Mouse (Mus musculus) testis, adult 2 months (tissue): Measurements from ENCODE around the gene Plekhg6. TPM values are rescaled to one million over a fixed set of nuclear protein-coding genes. Genes with fewer than 3 reads are reported as not detected.

ENCODE experiments used
- H3K27ac ChIP-seq: fragments of 200-500 bp; 2 replicates; pipeline ENCODE4 v1.5.1; 2012; ENCODE audit warnings: low read depth, low read length; ENCODE audit not compliant: control insufficient read depth, insufficient read depth
- H3K27me3 ChIP-seq: fragments of 200-500 bp; 2 replicates; pipeline ENCODE4 v1.6.1; 2012; ENCODE audit warnings: mild to moderate bottlenecking, low read length, moderate library complexity; ENCODE audit not compliant: control insufficient read depth, insufficient read depth
- H3K36me3 ChIP-seq: fragments of 200-500 bp; 2 replicates; pipeline ENCODE4 v1.6.1; 2012; ENCODE audit warnings: mild to moderate bottlenecking, low read length; ENCODE audit not compliant: control insufficient read depth, insufficient read depth
- H3K4me1 ChIP-seq: fragments of 200-500 bp; 2 replicates; pipeline ENCODE4 v1.6.1; 2012; ENCODE audit warnings: low read length; ENCODE audit not compliant: control insufficient read depth, insufficient read depth
- H3K4me3 ChIP-seq: fragments of 200-500 bp; 2 replicates; pipeline ENCODE4 v1.5.1; 2012; ENCODE audit warnings: low read depth, mild to moderate bottlenecking, low read length, moderate library complexity, mixed read lengths; ENCODE audit not compliant: control insufficient read depth
- CTCF ChIP-seq: fragments of 200-500 bp; IDR thresholded peaks from 2 replicates; pipeline ENCODE4 v1.5.1; 2012; ENCODE audit warnings: low read depth, mild to moderate bottlenecking, inconsistent platforms, low read length, moderate library complexity; ENCODE audit not compliant: control insufficient read depth, insufficient read depth, insufficient replicate concordance
- POLR2A ChIP-seq: fragments of 200-500 bp; IDR thresholded peaks from 2 replicates; pipeline ENCODE4 v1.6.1; 2012; ENCODE audit warnings: low read depth, mild to moderate bottlenecking, inconsistent platforms, low read length, moderate library complexity; ENCODE audit not compliant: control insufficient read depth
- polyA plus RNA-seq: library from polyadenylated mRNA; depleted of rRNA; stranded (reverse); fragments of >200 nt; gene quantifications from 2 replicates; pipeline ENCODE4 v1.2.3, GENCODE M21; 2012

The Plekhg6 gene
- polyA plus RNA-seq, 1 experiment = 0.11 TPM

- Histone ChIP-seq H3K27ac (no peak overlapping the region), H3K36me3 (no peaks in the 10 kb centered on the region), H3K27me3 (no peaks in the 10 kb centered on the region), H3K4me1 (peaks cover 3% of the 10 kb centered on the region), H3K4me3 (no peak overlapping the region)
- TF ChIP-seq CTCF (no peak), POLR2A (no peak)
Observed at GRCm38 (mm10) chr6:125333112-125333899, 47.3 kb downstream of the Plekhg6 start.

DNA sequence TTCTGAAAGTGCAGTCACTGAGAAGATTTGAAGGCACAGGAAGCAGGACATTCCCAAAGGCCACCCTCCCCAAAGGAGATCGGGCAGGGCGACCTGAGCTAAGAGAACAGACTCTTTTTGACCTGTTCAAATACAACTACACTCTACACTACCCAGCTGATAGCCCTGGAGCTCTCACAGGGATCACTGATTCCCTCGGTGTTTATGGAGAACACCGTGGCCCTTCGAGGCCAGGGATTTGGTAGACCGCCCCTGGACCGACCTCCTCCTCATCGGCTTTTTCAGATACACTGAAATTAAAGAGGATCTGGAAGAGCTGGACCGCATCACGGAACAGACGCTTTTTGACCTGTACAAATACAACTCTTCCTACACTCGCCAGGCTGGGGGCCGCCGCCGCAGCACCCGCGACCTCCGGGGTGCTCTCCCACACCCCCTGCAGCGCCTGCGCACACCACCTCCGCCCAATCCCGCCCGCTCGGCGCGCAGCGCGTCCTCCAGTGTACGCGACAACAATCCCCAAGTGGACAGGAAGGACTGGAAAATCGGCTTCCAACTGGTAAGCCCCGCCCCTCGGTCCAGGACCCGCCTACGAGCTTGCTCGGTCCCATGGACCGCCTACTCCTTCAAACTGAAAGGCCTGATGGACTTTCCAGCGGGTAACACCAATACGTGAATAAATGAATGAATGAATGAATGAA is 49.8 kb downstream of the Plekhg6 start:
- peak overlapping the region; percentile 80 for H3K4me3 ChIP-seq
- no peak for TF ChIP-seq CTCF
- TF ChIP-seq POLR2A = peak; percentile 48
- H3K36me3 ChIP-seq = no peaks in the 10 kb centered on the region
- H3K27ac ChIP-seq = no peak overlapping the region
- no peaks in the 10 kb centered on the region for H3K27me3 ChIP-seq
- peaks cover 3% of the 10 kb centered on the region for H3K4me1 ChIP-seq

DNA sequence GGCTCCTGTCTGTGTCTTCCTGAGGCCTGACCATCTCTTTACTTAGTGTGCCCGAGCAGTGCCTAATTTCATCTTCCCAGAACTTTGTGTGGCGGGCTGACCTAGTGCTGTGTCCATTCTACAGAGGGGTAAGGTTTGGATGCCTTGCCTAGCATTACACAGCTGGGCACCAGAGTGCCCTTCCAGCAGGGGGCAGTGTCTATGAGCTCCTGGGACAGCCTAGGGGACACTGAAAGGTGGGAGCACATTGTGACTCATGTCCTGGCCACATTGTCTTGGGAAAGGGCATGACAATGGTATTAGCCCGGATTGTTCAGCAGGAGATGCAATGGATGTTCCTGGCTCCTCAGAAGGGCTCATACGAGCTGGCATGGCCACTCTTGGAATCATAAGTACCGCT is 52.4 kb downstream of the Plekhg6 start:
- no peaks in the 10 kb centered on the region for H3K36me3 ChIP-seq
- H3K4me1 ChIP-seq = peaks cover 3% of the 10 kb centered on the region
- H3K4me3 ChIP-seq = no peak overlapping the region
- H3K27ac ChIP-seq = no peak overlapping the region
- TF ChIP-seq CTCF = peak; percentile 54; the same call in 1 of the 2 replicates
- TF ChIP-seq POLR2A = no peak
- H3K27me3 ChIP-seq = no peaks in the 10 kb centered on the region

GRCm38 (mm10) chr6:125325337-125325736 is 55.3 kb downstream of the Plekhg6 start:
- Histone ChIP-seq H3K36me3 (no peaks in the 10 kb centered on the region), H3K4me3 (no peak overlapping the region), H3K27me3 (no peaks in the 10 kb centered on the region), H3K27ac (no peak overlapping the region), H3K4me1 (peaks cover 9% of the 10 kb centered on the region)
- TF ChIP-seq POLR2A (no peak), CTCF (no peak)

DNA sequence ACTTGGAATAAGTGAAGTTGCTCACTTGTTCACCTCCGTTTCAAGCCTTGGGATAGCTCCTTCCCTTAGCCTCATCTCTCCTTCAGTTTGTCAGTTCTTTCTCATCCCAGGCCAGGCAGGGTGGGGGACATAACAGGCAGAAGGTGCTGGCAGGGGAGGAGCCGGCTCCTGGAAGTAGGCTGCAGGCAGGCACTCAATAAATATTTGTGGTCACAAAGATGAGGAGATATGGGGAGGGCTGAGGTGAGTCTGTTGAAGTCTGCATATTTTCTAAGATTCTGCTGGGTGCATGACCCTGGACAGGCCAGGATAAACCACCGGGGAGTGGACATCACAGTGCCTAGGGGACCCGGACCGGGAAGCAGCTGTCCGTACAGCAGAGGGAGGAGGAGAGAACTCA is 57.0 kb downstream of the Plekhg6 start:
- H3K27me3 ChIP-seq = no peaks in the 10 kb centered on the region
- TF ChIP-seq POLR2A (no peak), CTCF (no peak)
- no peaks in the 10 kb centered on the region for H3K36me3 ChIP-seq
- H3K27ac ChIP-seq = no peak overlapping the region
- H3K4me1 ChIP-seq = peaks cover 9% of the 10 kb centered on the region
- no peak overlapping the region for H3K4me3 ChIP-seq

- Histone ChIP-seq H3K36me3 (no peaks in the 10 kb centered on the region), H3K27ac (no peak overlapping the region), H3K4me3 (no peak overlapping the region), H3K4me1 (peaks cover 9% of the 10 kb centered on the region), H3K27me3 (no peaks in the 10 kb centered on the region)
- TF ChIP-seq POLR2A (no peak), CTCF (no peak)
Observed at GRCm38 (mm10) chr6:125322794-125323193, 57.8 kb downstream of the Plekhg6 start.

- no peaks in the 10 kb centered on the region for H3K36me3 ChIP-seq
- peaks cover 9% of the 10 kb centered on the region for H3K4me1 ChIP-seq
- no peak overlapping the region for H3K27ac ChIP-seq
- no peak overlapping the region; the same call in 1 of the 2 replicates for H3K4me3 ChIP-seq
- TF ChIP-seq CTCF (no peak), POLR2A (no peak)
- H3K27me3 ChIP-seq = no peaks in the 10 kb centered on the region
Observed at GRCm38 (mm10) chr6:125321114-125321855, 59.3 kb downstream of the Plekhg6 start.
